Mouse (Mus musculus): ENCODE measurements at regions not wholly inside any gene's neighbourhood (a gene's known extent, or its start where the extent isn't known, plus 50 kb on each side); places are given as distances from the start of the nearest gene placed in this dataset.

DNA sequence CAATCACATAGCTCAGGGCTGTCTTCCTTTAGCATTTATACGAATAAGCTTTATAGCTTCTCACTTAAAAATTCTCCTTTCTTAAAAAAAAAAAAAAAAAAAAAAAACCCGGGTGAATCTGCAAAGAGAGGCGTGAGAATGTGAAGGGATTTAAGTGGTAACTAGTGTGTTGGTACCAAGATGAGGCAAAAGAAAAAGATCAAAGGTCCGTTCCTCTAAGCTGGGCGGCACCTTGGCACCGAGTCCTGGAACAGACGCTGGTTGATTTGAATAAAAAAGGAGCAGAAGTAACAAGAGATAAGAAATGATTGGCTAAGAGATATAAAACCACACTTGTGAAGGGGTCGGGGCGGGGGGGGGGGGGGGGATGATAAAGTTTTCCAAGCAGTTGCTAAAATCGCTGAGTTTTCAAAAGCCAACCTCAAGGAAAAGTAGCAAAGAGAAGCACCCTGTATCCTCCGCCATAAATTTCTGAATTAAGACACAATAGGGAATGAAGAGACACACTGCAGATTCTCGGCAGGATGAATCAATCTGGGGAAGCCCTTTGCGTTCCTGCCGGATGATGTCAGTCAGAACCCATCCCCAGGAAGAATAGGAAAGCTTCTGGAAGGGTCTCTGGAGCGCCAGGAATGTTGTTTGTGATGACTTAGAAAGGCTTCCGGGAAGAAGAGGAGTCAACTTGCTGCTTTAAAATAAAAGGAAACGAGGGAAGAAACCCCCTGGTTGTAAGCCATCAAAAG is 107.7 kb upstream of the Ankrd1 start:
- no peak for TF ChIP-seq POLR2A (IDR thresholded peaks at IDR 0.05; ENCODE audit: borderline replicate concordance, extremely low read depth, low read depth, low read length)
- TF ChIP-seq CTCF (IDR thresholded peaks at IDR 0.05; ENCODE audit: insufficient read depth, low read length) = no peak
- no peak for DNase-seq
- Histone ChIP-seq H3K4me1 (ENCODE audit: control insufficient read depth, insufficient read depth, low read length) (peaks cover 4% of the 10 kb centered on the region), H3K4me3 (replicated peaks; ENCODE audit: extremely low read depth, low read depth, low read length) (no peak overlapping the region)
- WGBS = 22% methylated on average over 16 of the region's 17 CpGs

DNA sequence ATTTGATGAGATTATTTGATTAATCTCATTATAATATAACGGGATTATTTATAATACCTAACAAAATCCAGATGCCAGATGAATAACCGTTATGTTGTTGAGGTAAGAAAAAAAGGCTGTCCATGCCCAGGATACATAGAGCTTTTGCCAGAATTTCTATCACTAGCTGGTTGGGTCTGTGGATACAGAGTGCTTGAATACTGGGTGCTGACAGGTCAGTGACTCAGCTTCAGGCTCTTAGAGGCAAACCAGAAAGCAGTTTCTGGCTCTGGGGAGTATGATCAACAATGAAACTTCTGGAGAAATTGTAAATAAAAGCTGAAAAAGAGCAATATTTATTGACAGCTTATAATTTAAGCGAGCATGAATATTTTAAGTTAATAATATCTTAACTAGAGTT is 109.4 kb upstream of the Ankrd1 start:
- Histone ChIP-seq H3K4me3 (replicated peaks; ENCODE audit: extremely low read depth, low read depth, low read length) (no peak overlapping the region), H3K4me1 (ENCODE audit: control insufficient read depth, insufficient read depth, low read length) (peaks cover 4% of the 10 kb centered on the region)
- no peak for DNase-seq
- 90% methylated on average over 3 of the region's 3 CpGs for WGBS
- TF ChIP-seq POLR2A (IDR thresholded peaks at IDR 0.05; ENCODE audit: borderline replicate concordance, extremely low read depth, low read depth, low read length) (no peak), CTCF (IDR thresholded peaks at IDR 0.05; ENCODE audit: insufficient read depth, low read length) (no peak)

DNA sequence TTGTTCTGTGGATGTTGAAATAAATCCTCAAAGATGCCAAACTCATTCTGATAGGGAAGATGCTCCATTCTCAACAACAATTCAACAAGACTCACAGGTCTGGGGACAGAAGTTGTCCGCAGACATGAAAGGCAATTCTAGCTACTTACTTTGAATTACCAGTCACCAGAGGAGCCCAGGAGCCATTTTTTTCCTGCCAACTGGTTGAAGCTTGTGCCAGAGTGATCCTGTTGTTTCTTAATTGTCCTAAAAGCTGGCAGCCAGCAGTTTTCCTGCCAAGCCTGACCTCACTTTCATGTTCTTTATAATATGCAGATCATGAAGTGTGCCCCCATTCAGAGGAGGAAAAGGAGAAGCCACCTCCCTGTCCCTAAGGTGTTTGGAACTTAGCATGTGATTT is 110.0 kb upstream of the Ankrd1 start:
- H3K4me3 ChIP-seq (replicated peaks; ENCODE audit: extremely low read depth, low read depth, low read length) = no peak overlapping the region
- no peak for DNase-seq
- TF ChIP-seq POLR2A (IDR thresholded peaks at IDR 0.05; ENCODE audit: borderline replicate concordance, extremely low read depth, low read depth, low read length) (no peak), CTCF (IDR thresholded peaks at IDR 0.05; ENCODE audit: insufficient read depth, low read length) (no peak)
- H3K4me1 ChIP-seq (ENCODE audit: control insufficient read depth, insufficient read depth, low read length) = peaks cover 4% of the 10 kb centered on the region
- 93% methylated on average over 1 of the region's 1 CpGs for WGBS

DNA sequence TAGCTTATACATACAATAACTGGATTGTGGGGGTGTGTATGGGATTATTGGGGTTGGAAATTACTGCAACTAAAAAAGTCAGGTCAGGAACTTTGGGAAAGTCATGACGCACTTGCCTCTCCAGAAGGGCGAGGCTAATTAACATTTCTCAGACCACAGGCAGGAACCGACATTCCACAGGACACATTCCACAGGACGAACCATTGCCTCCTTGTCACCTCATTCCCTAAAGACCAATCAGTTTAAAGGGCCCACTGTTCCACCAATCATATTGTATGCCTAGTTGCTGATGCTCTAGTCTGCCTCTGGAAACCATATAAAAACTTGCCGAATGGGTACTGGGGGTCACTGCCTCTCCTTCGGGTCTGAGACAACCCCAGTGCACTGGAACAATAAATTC is 113.0 kb upstream of the Pcgf5 start:
- no peak for TF ChIP-seq POLR2A (IDR thresholded peaks at IDR 0.05; ENCODE audit: borderline replicate concordance, extremely low read depth, low read depth, low read length)
- TF ChIP-seq CTCF (IDR thresholded peaks at IDR 0.05; ENCODE audit: insufficient read depth, low read length) = no peak
- Histone ChIP-seq H3K4me3 (replicated peaks; ENCODE audit: extremely low read depth, low read depth, low read length) (no peak overlapping the region), H3K4me1 (ENCODE audit: control insufficient read depth, insufficient read depth, low read length) (no peaks in the 10 kb centered on the region; the same call in 1 of the 2 replicates)
- DNase-seq = no peak
- 72% methylated on average over 6 of the region's 6 CpGs for WGBS

DNA sequence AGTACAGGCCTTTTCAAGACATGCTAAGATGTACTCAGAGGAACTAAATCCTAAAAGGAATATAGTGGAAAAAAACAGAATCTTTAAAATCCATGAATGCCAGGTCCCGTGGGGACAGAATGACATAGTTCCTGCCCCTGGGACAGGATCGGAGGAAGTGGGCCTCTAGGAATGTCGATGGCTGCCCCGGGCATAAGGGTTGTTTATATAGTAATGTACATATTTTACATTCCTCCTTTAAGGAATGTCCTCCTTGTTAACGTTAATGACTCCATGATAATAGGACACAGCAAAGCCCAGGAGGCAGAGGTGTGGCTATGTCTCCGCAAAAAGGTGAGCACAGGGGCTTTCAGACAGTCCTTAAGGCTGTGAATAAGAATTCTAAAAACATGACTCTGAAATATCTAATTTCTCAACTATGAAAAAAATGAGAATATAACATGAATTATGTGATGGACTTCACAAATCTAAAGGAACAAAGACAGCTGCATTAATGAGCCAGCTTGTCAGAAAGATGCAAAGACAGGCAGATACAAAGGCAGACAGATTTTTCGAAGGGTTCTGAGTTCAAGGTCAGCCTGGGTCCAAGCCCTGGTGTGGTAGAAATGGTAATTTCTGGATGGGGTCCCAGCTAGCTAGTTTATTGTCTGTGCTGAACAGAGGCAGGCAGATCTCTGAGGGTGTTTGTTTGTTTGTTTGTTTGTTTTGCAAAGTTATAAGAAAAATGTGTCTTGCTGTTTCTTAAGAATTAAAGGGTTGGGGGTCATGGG is 111.3 kb upstream of the Pcgf5 start:
- TF ChIP-seq POLR2A (IDR thresholded peaks at IDR 0.05; ENCODE audit: borderline replicate concordance, extremely low read depth, low read depth, low read length) (no peak), CTCF (IDR thresholded peaks at IDR 0.05; ENCODE audit: insufficient read depth, low read length) (no peak)
- 47% methylated on average over 7 of the region's 7 CpGs for WGBS
- DNase-seq = no peak
- Histone ChIP-seq H3K4me1 (ENCODE audit: control insufficient read depth, insufficient read depth, low read length) (no peaks in the 10 kb centered on the region; the same call in 1 of the 2 replicates), H3K4me3 (replicated peaks; ENCODE audit: extremely low read depth, low read depth, low read length) (no peak overlapping the region)

DNA sequence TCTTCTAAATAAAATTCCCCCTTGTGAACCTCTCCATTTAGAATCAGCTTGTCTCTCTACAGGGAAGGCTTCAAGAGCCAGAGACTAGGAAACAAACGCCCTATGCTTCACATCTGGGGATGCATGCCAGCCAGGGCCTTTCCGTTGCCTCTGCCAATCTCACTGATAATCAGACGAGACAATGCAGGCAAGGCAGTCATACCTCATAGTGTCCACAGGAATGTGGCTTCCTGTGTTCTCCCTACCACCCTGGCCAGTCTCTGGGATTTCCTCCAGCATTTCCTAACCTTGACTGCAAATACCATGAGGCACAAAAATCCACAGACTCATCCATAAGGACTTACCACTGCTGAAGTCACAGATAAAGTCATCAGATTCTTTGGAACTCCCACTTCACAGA is 110.4 kb upstream of the Pcgf5 start:
- no peak for DNase-seq
- H3K4me3 ChIP-seq (replicated peaks; ENCODE audit: extremely low read depth, low read depth, low read length) = no peak overlapping the region
- H3K4me1 ChIP-seq (ENCODE audit: control insufficient read depth, insufficient read depth, low read length) = no peaks in the 10 kb centered on the region; the same call in 1 of the 2 replicates
- 26% methylated on average over 3 of the region's 3 CpGs for WGBS
- TF ChIP-seq POLR2A (IDR thresholded peaks at IDR 0.05; ENCODE audit: borderline replicate concordance, extremely low read depth, low read depth, low read length) (no peak), CTCF (IDR thresholded peaks at IDR 0.05; ENCODE audit: insufficient read depth, low read length) (no peak)

DNA sequence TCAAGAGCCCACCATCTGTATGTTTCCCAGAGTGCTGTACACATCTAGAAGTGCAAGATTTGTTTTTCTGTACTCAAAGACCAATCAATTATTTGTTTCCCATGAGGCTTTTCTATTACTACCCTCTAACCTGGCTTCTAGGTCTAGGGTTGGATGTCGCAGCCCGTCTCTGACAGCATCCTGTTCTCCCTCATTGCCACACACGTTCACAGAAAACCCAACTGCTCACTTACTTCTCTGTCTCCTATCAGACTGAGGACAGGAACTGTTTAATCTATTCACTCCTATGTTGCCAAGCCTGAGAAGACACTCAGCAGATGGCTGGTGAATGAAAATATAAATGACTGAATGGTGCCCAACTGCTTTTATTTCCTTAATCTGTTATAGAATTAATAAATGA is 109.6 kb upstream of the Pcgf5 start:
- WGBS = 77% methylated on average over 3 of the region's 3 CpGs
- H3K4me3 ChIP-seq (replicated peaks; ENCODE audit: extremely low read depth, low read depth, low read length) = no peak overlapping the region
- DNase-seq = no peak
- no peak for TF ChIP-seq CTCF (IDR thresholded peaks at IDR 0.05; ENCODE audit: insufficient read depth, low read length)
- TF ChIP-seq POLR2A (IDR thresholded peaks at IDR 0.05; ENCODE audit: borderline replicate concordance, extremely low read depth, low read depth, low read length) = no peak
- H3K4me1 ChIP-seq (ENCODE audit: control insufficient read depth, insufficient read depth, low read length) = no peaks in the 10 kb centered on the region; the same call in 1 of the 2 replicates

DNA sequence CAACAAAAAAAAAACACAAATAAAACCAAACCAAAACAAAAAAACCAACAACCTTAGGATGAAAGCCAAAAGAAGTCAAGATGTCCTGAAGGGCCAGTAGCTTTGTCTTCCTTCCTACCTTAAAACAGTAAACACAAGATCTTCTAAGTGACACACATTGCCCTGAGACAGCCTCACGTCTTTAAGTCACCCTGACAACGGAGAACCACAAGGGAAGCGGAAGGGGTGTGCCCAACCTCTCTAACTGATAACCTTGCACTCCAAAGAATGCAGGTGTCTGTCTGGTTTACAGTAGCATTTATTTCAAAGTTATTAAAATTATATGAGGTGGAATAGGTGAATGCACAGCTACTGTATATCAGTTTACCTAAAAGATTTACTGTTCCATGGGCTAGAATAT is 105.7 kb upstream of the Pcgf5 start:
- WGBS = 64% methylated on average over 3 of the region's 3 CpGs
- DNase-seq = no peak
- TF ChIP-seq POLR2A (IDR thresholded peaks at IDR 0.05; ENCODE audit: borderline replicate concordance, extremely low read depth, low read depth, low read length) = no peak
- TF ChIP-seq CTCF (IDR thresholded peaks at IDR 0.05; ENCODE audit: insufficient read depth, low read length) = no peak
- Histone ChIP-seq H3K4me3 (replicated peaks; ENCODE audit: extremely low read depth, low read depth, low read length) (no peak overlapping the region), H3K4me1 (ENCODE audit: control insufficient read depth, insufficient read depth, low read length) (no peaks in the 10 kb centered on the region; the same call in 1 of the 2 replicates)

DNA sequence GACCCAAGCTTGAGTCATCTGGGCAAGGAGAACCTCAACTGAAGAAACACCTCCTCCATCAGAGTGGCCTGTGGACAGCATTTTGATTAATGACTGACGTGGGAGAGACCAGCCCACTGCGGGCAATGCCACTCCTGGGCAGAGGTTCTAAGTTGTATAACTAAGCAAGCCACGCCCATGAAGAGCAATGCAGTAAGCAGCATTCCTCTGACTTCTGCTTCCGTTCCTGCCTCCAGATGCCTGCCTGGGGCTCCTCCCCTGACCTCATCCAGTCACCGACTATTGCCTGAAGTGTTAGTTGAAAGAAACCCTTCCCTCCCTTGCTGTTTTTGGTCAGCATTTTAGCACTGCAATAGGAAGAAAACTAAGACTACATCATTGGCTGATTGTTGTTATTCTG is 105.2 kb upstream of the Pcgf5 start:
- no peak for DNase-seq
- no peak for TF ChIP-seq POLR2A (IDR thresholded peaks at IDR 0.05; ENCODE audit: borderline replicate concordance, extremely low read depth, low read depth, low read length)
- TF ChIP-seq CTCF (IDR thresholded peaks at IDR 0.05; ENCODE audit: insufficient read depth, low read length) = no peak
- Histone ChIP-seq H3K4me1 (ENCODE audit: control insufficient read depth, insufficient read depth, low read length) (no peaks in the 10 kb centered on the region; the same call in 1 of the 2 replicates), H3K4me3 (replicated peaks; ENCODE audit: extremely low read depth, low read depth, low read length) (no peak overlapping the region)
- WGBS = 54% methylated on average over 5 of the region's 5 CpGs

Data from lung, adult 2 months (tissue).